Mouse (Mus musculus) ES-Bruce4 (cell line): ENCODE measurements at regions not wholly inside any gene's neighbourhood (a gene's known extent, or its start where the extent isn't known, plus 50 kb on each side); places are given as distances from the start of the nearest gene placed in this dataset.

ENCODE experiments used
- CTCF ChIP-seq: IDR thresholded peaks from one replicate; pipeline ENCODE4 v1.8.1; 2011; ENCODE audit warnings: low read depth, low read length
- EP300 ChIP-seq: IDR thresholded peaks from 2 replicates; pipeline ENCODE4 v1.6.1; 2011; ENCODE audit warnings: low read depth, low read length; ENCODE audit not compliant: insufficient read depth
- POLR2A ChIP-seq: IDR thresholded peaks from one replicate; pipeline ENCODE4 v1.8.1; 2011; ENCODE audit warnings: low read length; ENCODE audit not compliant: insufficient read depth

- TF ChIP-seq CTCF (no peak), POLR2A (no peak), EP300 (no peak)
Observed at GRCm38 (mm10) chr8:126232521-126232920, 65.8 kb upstream of the Slc35f3 start.
